Mouse (Mus musculus): ENCODE results near the gene Apoa4.
A peak's percentile ranks its signal among the peaks of the same experiment; 100 is the strongest.

Gene Apoa4

GRCm38 (mm10) chr9:46227064-46227614 is 13.4 kb upstream of the Apoa4 start:
- no peak for DNase-seq

GRCm38 (mm10) chr9:46228491-46228890 is 12.0 kb upstream of the Apoa4 start, which contains the start of gene Apoa1:
Gene Apoa1 (plus strand): TSS chr9:46228580.
- DNase-seq = no peak

- DNase-seq = peak; percentile 90
Observed at GRCm38 (mm10) chr9:46229573-46230449, 10.7 kb upstream of the Apoa4 start.

GRCm38 (mm10) chr9:46230450-46230975 is 10.0 kb upstream of the Apoa4 start:
- no peak for DNase-seq

GRCm38 (mm10) chr9:46235196-46235595 is 5.3 kb upstream of the Apoa4 start:
- no peak for DNase-seq

- no peak for DNase-seq
Observed at GRCm38 (mm10) chr9:46235596-46235648, 5.1 kb upstream of the Apoa4 start, which contains the start of gene Apoc3. Gene Apoc3 (minus strand): TSS chr9:46235636.

GRCm38 (mm10) chr9:46235649-46236048 is 4.8 kb upstream of the Apoa4 start:
- DNase-seq = no peak

- no peak for DNase-seq
Observed at GRCm38 (mm10) chr9:46238850-46239249, 1.6 kb upstream of the Apoa4 start.

- no peak for DNase-seq
Observed at GRCm38 (mm10) chr9:46241818-46242217, 1.3 kb downstream of the Apoa4 start.

GRCm38 (mm10) chr9:46243122-46243521 is 2.6 kb downstream of the Apoa4 start:
- no peak for DNase-seq

GRCm38 (mm10) chr9:46243584-46243983 is 3.1 kb downstream of the Apoa4 start:
- no peak for DNase-seq

GRCm38 (mm10) chr9:46246752-46247324 is 6.3 kb downstream of the Apoa4 start:
- DNase-seq = peak; percentile 45

- DNase-seq = no peak
Observed at GRCm38 (mm10) chr9:46256177-46256576, 15.7 kb downstream of the Apoa4 start.

GRCm38 (mm10) chr9:46256658-46257385 is 16.3 kb downstream of the Apoa4 start:
- DNase-seq = no peak

GRCm38 (mm10) chr9:46257546-46257945 is 17.1 kb downstream of the Apoa4 start:
- no peak for DNase-seq

GRCm38 (mm10) chr9:46259111-46259510 is 18.6 kb downstream of the Apoa4 start:
- DNase-seq = no peak

GRCm38 (mm10) chr9:46261131-46261530 is 20.6 kb downstream of the Apoa4 start:
- no peak for DNase-seq

- DNase-seq = no peak
Observed at GRCm38 (mm10) chr9:46268343-46268873, 27.9 kb downstream of the Apoa4 start, which contains the start of gene Apoa5. Gene Apoa5 (plus strand): TSS chr9:46268633.

- no peak for DNase-seq
Observed at GRCm38 (mm10) chr9:46269125-46269524, 28.6 kb downstream of the Apoa4 start.

GRCm38 (mm10) chr9:46270782-46271181 is 30.3 kb downstream of the Apoa4 start:
- no peak for DNase-seq

- no peak for DNase-seq
Observed at GRCm38 (mm10) chr9:46272070-46272469, 31.6 kb downstream of the Apoa4 start.

- peak; percentile 92 for DNase-seq
Observed at GRCm38 (mm10) chr9:46272677-46273454, 32.4 kb downstream of the Apoa4 start, which contains the start of gene Zpr1. Gene Zpr1 (plus strand): TSS chr9:46273064.
